Mouse (Mus musculus): ENCODE measurements around the gene Itpripl2.

DNA sequence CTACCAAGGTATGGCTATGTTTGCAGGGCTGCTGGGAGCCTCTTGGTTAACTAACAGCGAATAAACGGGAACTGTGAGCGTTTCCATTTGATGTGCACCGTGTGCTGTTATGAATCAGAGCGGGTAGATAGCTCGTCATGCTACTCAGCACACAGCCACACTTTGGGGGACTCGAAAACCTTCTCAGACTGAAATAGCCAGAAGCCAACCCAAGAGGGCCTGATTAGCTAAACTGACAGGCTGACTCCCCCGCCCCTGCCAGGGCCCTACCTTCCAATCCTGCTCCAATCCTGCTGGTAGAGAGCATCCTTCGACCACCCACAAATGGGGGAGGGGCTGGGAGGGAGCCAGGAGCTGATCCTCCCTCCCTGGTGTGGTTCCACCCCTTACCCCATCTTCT, 48.4 kb downstream of the Itpripl2 start:
- TF ChIP-seq RAD21 (IDR thresholded peaks at IDR 0.05; ENCODE audit: low read depth, low read length): no peak
- no peak for TF ChIP-seq POLR2A (IDR thresholded peaks at IDR 0.05; ENCODE audit: low read depth, low read length)
- no peak for TF ChIP-seq GABPA (IDR thresholded peaks at IDR 0.05; ENCODE audit: insufficient replicate concordance, low read depth, low read length)
- no peak for TF ChIP-seq MAX (IDR thresholded peaks at IDR 0.05; ENCODE audit: low read length)
- TF ChIP-seq EP300 (IDR thresholded peaks at IDR 0.05; ENCODE audit: low read length): peak; percentile 54; the same call in 1 of the 2 replicates
- TF ChIP-seq TCF12 (IDR thresholded peaks at IDR 0.05; ENCODE audit: low read depth, low read length): no peak
- no peak for TF ChIP-seq KAT2A (IDR thresholded peaks at IDR 0.05; ENCODE audit: insufficient replicate concordance, low read length)
- TF ChIP-seq SMC3 (IDR thresholded peaks at IDR 0.05; ENCODE audit: low read depth, low read length): no peak
- TF ChIP-seq CTCF (conservative IDR thresholded peaks at IDR 0.05 in 1 of 2, IDR thresholded peaks at IDR 0.05 in 1 of 2; ENCODE audit: low read depth in 2 of 2, low read length in 2 of 2): no peak
- no peak for TF ChIP-seq USF1 (IDR thresholded peaks at IDR 0.05; ENCODE audit: low read depth, low read length)
- no peak for TF ChIP-seq ZKSCAN1 (IDR thresholded peaks at IDR 0.05; ENCODE audit: borderline replicate concordance, low read depth, low read length)
- TF ChIP-seq MYC (IDR thresholded peaks at IDR 0.05; ENCODE audit: low read depth, low read length): no peak
- TF ChIP-seq CHD1 (IDR thresholded peaks at IDR 0.05; ENCODE audit: low read depth, low read length): no peak
